Mouse (Mus musculus) heart, embryonic 15.5 days (tissue): Measurements from ENCODE around the gene Tmem183a. TPM values are rescaled to one million over a fixed set of nuclear protein-coding genes. Genes with fewer than 3 reads are reported as not detected.
A peak's percentile ranks its signal among the peaks of the same experiment; 100 is the strongest.

ENCODE experiments used
- ATAC-seq: fragments of 200-750 bp; cut with Nextera tagmentation; replicated peaks from 2 replicates; pipeline ENCODE4 v1.8.0; 2017; ENCODE audit warnings: low read depth, moderate TSS enrichment; ENCODE audit not compliant: insufficient number of reproducible peaks, insufficient read depth, low FRiP score
- H3K27ac ChIP-seq: fragments of 300-500 bp; sonication (generic); 2 replicates; pipeline ENCODE4 v1.5.1; 2015; ENCODE audit warnings: mild to moderate bottlenecking, inconsistent platforms
- H3K27me3 ChIP-seq: fragments of 300-500 bp; sonication (generic); 2 replicates; pipeline ENCODE4 v1.6.1; 2015; ENCODE audit warnings: inconsistent platforms
- H3K36me3 ChIP-seq: fragments of 300-500 bp; sonication (generic); 2 replicates; pipeline ENCODE4 v1.6.1; 2015; ENCODE audit warnings: mild to moderate bottlenecking, inconsistent platforms
- H3K4me1 ChIP-seq: fragments of 300-500 bp; sonication (generic); replicated peaks from 2 replicates; pipeline ENCODE4 v1.6.1; 2015; ENCODE audit warnings: inconsistent platforms
- H3K4me2 ChIP-seq: fragments of 300-500 bp; sonication (generic); 2 replicates; pipeline ENCODE4 v1.6.1; 2015; ENCODE audit warnings: inconsistent platforms, mild to moderate bottlenecking, moderate library complexity
- H3K4me3 ChIP-seq: fragments of 300-500 bp; sonication (generic); 2 replicates; pipeline ENCODE4 v1.5.1; 2015; ENCODE audit warnings: mild to moderate bottlenecking, inconsistent platforms
- H3K9ac ChIP-seq: fragments of 300-500 bp; sonication (generic); 2 replicates; pipeline ENCODE4 v1.6.1; 2015; ENCODE audit warnings: mild to moderate bottlenecking, inconsistent platforms
- H3K9me3 ChIP-seq: fragments of 300-500 bp; sonication (generic); replicated peaks from 2 replicates; pipeline ENCODE4 v1.6.1; 2016; ENCODE audit warnings: inconsistent platforms
- WGBS: fragments of 180-500 bp; shearing (Covaris S2); methylation state at CpG from one replicate; pipeline ENCODE4 v1.1.7; 2015; ENCODE audit warnings: mixed read lengths; 5-methylcytosine and 5-hydroxymethylcytosine counted together
- polyA plus RNA-seq: library from polyadenylated mRNA; unstranded; fragments of >200 nt; fragmentation: Nextera tagmentation; extraction: Ambion mirVana; gene quantifications from 2 replicates; pipeline ENCODE4 v1.2.1, GENCODE M21; 2015

The Tmem183a gene
- polyA plus RNA-seq, 1 experiment from 2014 or later = 53.0 TPM

DNA sequence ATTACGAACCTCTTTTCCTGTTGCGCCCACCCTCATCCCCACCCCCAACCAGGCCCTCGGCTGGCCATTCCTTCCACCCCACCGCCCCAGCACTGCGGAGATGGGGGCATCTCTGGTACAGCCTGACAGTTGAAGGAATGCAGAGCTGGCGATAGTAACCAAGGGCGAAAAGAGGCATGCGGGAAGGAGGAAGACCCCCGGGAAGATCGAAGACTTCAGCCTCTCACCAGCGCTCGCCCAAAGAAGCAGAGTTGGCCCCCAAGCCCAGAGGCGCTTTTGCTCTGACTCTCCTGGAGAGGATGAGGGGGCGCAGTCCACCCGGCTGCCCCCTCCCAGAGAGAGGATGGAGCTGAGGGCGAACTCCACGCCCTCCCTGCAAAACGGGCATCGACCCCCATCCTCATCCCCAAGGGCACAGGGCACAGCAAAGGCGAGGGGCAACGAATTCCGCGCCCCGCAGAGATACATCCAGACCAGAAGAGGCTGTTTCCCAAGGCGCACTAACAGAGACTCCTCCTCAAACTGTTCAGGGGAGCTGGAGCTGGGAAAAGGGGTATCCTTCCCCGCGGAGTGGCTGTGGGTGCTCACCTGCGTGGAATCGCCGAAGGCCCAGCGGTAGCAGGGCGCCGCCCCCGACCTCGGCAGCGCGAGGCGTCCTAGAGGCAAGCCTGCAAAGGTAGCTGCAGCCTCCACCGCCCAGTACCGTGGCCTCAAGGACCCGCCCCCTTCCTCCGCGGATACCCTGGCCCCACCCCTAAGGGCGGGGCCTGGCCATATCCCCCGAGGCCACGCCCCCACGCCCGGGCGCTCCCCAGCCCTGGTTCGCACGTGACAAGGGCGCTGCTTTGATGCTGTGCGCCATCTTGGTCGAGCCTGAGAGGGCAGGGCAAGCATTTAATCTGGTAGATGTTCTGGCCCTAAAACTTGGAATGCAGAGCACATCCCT, 17.5 kb downstream of the Tmem183a start:
- Histone ChIP-seq H3K4me2 (peak overlapping the region; percentile 94), H3K9me3 (no peaks in the 10 kb centered on the region), H3K27me3 (no peaks in the 10 kb centered on the region), H3K4me3 (peak overlapping the region; percentile 65), H3K36me3 (peaks cover 14% of the 10 kb centered on the region), H3K4me1 (peaks cover 48% of the 10 kb centered on the region), H3K27ac (peak overlapping the region; percentile 84), H3K9ac (peak overlapping the region; percentile 48)
- WGBS = under 1% methylated on average over 54 of the region's 54 CpGs
- ATAC-seq = peak; percentile 90

DNA sequence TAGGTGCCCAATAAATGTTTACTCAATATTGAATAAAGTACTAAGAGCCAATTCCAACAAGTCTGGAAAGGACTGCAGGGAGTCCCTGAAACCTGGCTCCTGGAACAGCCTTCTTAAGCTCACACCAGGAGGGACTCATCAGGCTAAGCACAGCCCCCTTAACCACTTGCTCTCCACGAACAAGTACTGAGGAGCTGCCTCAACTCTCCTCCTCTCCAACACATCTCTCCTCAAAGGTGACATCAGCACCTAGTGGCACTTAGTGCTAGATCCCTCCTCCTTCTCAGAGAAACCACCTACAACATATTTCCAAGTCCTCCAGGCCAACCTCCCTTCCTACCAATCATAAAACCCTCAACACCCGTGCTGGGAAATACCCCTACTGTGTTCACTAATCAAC, 18.2 kb downstream of the Tmem183a start:
- Histone ChIP-seq H3K9ac (peak overlapping the region; percentile 48; the same call in 1 of the 2 replicates), H3K4me3 (peak overlapping the region; percentile 65), H3K4me2 (peak overlapping the region; percentile 94), H3K27me3 (no peaks in the 10 kb centered on the region), H3K4me1 (peaks cover 55% of the 10 kb centered on the region), H3K9me3 (no peaks in the 10 kb centered on the region), H3K36me3 (peaks cover 14% of the 10 kb centered on the region), H3K27ac (peak overlapping the region; percentile 84)
- 9% methylated on average over 2 of the region's 2 CpGs for WGBS
- ATAC-seq = no peak

DNA sequence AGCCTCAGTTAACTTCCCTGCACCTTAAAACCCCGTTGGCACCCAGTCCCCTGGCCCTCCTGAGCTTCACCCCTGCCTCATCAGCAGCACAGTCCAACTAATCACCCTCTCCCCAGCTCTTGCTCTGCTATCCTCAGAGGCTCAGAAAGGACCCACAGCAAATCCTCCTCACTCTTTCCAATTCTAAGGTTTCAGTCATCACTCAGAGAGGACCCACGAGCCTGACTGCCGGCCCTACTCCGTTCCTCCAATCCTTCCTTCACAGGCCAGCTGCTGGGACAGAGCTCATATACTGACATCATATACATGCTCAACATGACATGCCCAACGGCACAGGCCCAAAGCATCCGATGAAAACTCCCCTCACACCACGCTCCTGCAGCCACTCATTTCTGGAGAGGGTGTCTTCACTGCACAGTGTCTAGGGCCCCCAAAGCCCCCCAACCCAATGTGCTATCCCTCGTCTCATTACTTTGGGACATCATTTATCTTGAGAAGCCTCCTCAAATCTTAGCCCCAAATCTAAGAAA, 18.9 kb downstream of the Tmem183a start:
- no peaks in the 10 kb centered on the region for H3K9me3 ChIP-seq
- H3K27me3 ChIP-seq = no peaks in the 10 kb centered on the region
- no peak overlapping the region; the same call in 1 of the 2 replicates for H3K9ac ChIP-seq
- 59% methylated on average over 8 of the region's 8 CpGs for WGBS
- H3K4me1 ChIP-seq = peaks cover 62% of the 10 kb centered on the region
- H3K36me3 ChIP-seq = peaks cover 12% of the 10 kb centered on the region
- H3K27ac ChIP-seq = peak overlapping the region; percentile 84
- H3K4me2 ChIP-seq = peak overlapping the region; percentile 94
- no peak for ATAC-seq
- H3K4me3 ChIP-seq = peak overlapping the region; percentile 65

DNA sequence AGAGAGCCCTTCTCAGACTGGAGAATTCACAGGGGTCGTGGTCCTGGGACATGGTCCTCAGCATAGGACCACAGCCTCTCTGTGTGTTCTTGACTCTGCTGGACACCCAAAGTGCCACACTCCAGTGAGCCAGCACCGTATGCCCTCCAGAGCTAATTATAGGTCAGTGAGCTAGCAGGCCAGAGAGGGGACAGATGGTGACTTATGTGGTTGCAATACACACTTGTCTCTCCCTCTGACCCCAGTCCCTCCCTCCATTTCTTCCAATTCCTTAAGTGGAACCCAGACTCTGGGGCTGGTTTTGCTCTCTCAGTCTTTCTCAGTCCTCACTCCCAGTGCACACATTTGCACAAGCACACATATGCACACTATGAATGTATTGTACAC, 19.5 kb downstream of the Tmem183a start:
- Histone ChIP-seq H3K4me1 (peaks cover 68% of the 10 kb centered on the region), H3K27ac (peak overlapping the region; percentile 84)
- ATAC-seq = no peak; the same call in 1 of the 2 replicates

DNA sequence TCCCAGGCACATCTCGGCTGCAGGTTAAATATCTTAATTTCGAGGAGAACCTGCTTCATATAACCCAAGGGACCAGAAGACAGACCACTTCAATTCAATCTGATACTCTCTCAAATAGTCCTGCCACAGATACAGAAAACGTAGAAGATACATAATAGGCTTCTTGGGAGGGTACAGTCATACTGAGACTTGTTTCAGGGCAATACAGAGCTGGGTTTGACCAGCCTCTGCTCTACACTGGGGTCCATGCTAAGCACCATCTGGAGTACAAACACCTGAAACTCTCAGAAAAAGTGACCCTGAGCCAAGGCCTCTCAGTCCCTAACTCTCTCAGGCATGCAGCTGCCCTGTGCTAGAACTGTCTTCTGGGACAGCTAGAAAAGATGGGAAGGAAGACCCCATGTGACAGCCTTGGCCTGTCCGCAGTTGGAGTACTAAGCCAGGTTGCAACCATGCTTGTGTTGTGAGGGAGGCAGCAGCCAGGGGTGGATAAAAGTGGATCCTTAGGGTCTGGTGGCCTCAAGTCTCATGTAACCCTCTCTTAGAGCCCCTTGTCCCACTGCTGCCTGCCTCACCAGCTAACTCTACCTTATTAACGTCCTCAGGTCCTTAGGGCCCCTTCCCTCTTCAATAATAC, 20.0 kb downstream of the Tmem183a start:
- peaks cover 73% of the 10 kb centered on the region for H3K4me1 ChIP-seq
- H3K27me3 ChIP-seq = no peaks in the 10 kb centered on the region
- no peaks in the 10 kb centered on the region for H3K9me3 ChIP-seq
- no peak for ATAC-seq
- peak overlapping the region; percentile 94 for H3K4me2 ChIP-seq
- H3K36me3 ChIP-seq = peaks cover 4% of the 10 kb centered on the region
- H3K9ac ChIP-seq = peak overlapping the region; percentile 0; the same call in 1 of the 2 replicates
- H3K27ac ChIP-seq = peak overlapping the region; percentile 84
- WGBS = 60% methylated on average over 5 of the region's 5 CpGs
- peak overlapping the region; percentile 65; the same call in 1 of the 2 replicates for H3K4me3 ChIP-seq

More for the DNA sequence above, 19.5 kb downstream of the Tmem183a start:
- 39% methylated on average over 2 of the region's 2 CpGs for WGBS
- no peak overlapping the region for H3K9ac ChIP-seq
- H3K27me3 ChIP-seq = no peaks in the 10 kb centered on the region
- H3K9me3 ChIP-seq = no peaks in the 10 kb centered on the region
- peak overlapping the region; percentile 94 for H3K4me2 ChIP-seq
- H3K36me3 ChIP-seq = peaks cover 8% of the 10 kb centered on the region
- H3K4me3 ChIP-seq = peak overlapping the region; percentile 65

DNA sequence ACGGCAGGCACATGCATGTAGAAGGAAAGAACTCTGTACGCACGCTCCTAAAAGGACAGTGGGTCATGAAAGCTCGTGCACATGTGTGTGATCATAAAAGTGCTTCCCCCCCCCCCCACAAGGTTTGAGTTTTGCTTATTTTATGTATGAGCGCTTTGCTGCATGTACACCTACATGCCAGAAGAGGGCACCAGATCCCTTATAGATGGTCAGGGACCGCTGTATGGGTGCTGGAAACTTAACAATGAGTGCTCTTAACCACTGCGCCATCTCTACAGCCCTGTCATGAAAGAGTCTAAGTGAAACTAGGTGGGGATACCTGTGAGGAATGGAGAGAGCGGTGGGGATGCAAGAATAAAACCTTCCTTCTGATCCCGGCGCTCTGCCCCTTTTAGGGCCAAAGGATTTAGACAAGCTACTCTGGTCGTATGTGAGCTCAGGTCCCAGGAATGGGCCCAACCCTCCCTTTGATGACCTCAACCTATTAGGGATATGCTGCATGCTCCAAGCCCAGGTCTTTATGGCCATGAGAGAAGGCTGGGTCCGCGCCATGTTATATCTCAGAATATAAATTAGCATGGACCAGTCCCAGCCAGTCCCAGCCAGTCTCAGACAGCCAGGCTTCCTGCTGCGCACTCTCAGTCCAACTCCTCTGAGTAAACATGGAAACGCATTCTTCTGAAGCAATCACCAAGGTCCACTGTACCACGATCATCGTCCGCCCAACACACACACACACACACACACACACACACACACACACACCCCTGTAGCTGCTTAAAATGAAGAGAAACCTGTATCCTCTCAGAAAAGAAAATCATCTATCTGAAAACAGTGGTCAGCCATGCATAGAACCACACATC, 21.8 kb downstream of the Tmem183a start:
- Histone ChIP-seq H3K4me2 (no peak overlapping the region), H3K27ac (peak overlapping the region; percentile 63), H3K4me1 (peaks cover 78% of the 10 kb centered on the region), H3K9ac (no peak overlapping the region), H3K36me3 (no peaks in the 10 kb centered on the region), H3K9me3 (no peaks in the 10 kb centered on the region), H3K27me3 (no peaks in the 10 kb centered on the region), H3K4me3 (no peak overlapping the region)
- WGBS = 93% methylated on average over 18 of the region's 18 CpGs
- ATAC-seq = no peak

DNA sequence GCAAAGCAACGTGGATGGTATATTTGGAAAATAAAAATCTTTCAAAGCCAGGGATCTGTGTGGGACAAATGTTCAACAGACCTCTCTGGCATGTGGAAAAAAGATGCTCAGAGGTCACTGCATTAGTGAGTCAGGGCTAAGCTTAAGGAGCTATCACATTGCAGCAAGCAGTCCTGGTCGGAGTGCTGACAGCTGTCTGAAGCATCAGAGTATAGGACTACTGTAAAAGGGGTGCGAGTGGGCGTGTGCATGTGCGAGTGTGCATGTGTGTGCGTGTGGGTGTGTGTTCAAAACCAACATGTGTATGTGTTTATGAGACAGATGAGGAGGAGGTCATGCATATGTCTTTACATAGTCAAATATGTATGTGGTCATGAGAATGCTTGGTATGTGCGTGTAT, 22.6 kb downstream of the Tmem183a start:
- Histone ChIP-seq H3K27me3 (no peaks in the 10 kb centered on the region), H3K36me3 (no peaks in the 10 kb centered on the region), H3K4me2 (peak overlapping the region; percentile 16; the same call in 1 of the 2 replicates), H3K27ac (peak overlapping the region; percentile 63), H3K4me1 (peaks cover 79% of the 10 kb centered on the region), H3K9ac (no peak overlapping the region), H3K9me3 (no peaks in the 10 kb centered on the region), H3K4me3 (no peak overlapping the region)
- 44% methylated on average over 7 of the region's 7 CpGs for WGBS
- no peak for ATAC-seq

DNA sequence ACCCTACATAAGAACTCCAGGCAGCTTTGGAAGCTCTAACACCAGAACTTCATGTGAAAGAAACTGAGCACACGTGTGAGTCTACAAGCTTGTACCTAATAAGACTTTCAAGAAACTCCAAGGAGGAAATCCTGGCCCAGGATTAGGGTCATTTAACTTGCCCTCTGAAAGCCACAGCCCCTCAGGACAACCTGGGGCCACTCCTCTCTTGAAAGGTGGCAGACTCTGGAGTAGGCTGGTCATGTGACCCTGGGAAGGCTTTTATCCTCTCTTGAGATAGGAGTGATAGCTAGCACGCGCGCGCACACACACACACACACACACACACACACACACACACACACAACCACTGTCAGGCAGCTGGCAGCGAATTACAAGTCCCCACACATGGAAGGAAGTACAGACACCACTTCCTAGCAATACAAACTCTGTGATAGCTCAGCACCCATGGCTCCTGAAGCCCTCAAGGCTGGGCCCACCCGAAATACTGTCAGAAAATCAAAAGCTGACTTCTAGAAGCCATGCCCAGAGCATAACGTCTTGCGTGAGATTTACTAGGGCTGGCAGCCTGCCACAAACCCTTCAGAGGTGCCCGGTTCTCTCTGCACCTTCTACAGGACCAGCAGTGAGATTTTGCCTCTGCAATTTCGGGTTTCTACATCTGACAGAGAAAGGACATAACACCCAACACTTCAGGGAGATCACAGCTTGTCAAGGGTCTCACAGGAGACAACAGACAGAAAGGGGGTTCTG, 24.6 kb downstream of the Tmem183a start:
- Histone ChIP-seq H3K27ac (peak overlapping the region; percentile 56; the same call in 1 of the 2 replicates), H3K27me3 (no peaks in the 10 kb centered on the region), H3K9ac (no peak overlapping the region), H3K36me3 (no peaks in the 10 kb centered on the region), H3K4me2 (no peak overlapping the region), H3K9me3 (no peaks in the 10 kb centered on the region), H3K4me3 (no peak overlapping the region), H3K4me1 (peaks cover 81% of the 10 kb centered on the region)
- no peak for ATAC-seq
- WGBS = 48% methylated on average over 11 of the region's 11 CpGs

DNA sequence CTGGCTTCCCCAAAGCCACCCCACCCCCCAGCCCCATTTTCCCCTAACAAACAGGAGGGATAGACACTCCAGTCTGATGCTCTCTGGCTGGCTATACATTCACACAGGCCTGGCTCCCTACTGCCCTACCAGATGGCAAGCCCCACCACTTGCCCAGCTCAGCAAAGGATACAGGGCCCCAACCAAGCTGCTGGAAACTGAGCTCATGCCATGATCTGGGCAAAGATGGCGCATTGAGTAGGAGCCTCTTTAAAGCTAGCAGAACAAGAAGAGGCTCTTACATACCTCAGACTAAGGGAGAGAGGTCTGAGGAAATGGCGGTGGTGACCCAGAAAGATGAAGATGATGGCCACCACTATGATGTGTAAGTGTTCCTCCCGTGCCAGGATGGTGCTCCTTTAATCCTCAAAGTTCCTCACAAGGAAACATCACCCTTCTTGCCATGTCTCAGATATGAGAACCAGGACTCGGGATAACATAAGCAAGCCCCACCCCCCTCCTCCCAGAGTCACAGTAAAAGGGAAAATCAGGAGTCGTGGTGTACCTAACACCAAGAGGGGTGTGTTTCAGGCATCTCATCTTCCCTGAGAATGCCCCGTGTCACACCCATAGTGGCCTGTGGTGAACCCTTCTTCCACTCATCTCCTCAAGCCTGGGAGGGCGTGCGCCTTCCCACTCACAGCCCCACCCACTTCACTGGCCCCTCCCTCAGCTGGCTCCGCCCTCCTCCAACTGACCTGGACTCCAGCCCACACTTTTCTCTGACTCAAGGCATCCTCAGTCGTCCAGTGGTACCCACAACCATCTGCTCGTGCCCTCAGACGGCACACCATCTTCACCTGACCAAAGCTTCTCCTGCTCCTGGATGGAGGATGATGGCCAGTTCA, 25.6 kb downstream of the Tmem183a start:
- H3K4me3 ChIP-seq = no peak overlapping the region
- ATAC-seq = no peak
- 82% methylated on average over 12 of the region's 12 CpGs for WGBS
- H3K27ac ChIP-seq = peak overlapping the region; percentile 91
- no peaks in the 10 kb centered on the region for H3K9me3 ChIP-seq
- H3K27me3 ChIP-seq = no peaks in the 10 kb centered on the region
- peaks cover 76% of the 10 kb centered on the region for H3K4me1 ChIP-seq
- no peaks in the 10 kb centered on the region for H3K36me3 ChIP-seq
- H3K4me2 ChIP-seq = no peak overlapping the region
- no peak overlapping the region for H3K9ac ChIP-seq
